Mouse (Mus musculus) hindbrain, postnatal 0 days (tissue): Measurements from ENCODE around the gene Epb41l2. TPM values are rescaled to one million over a fixed set of nuclear protein-coding genes. Genes with fewer than 3 reads are reported as not detected.

Source experiments
- ATAC-seq: fragments of 200-750 bp; cut with Nextera tagmentation; 2 replicates; pipeline ENCODE4 v1.8.0; 2017; ENCODE audit warnings: mild to moderate bottlenecking, moderate TSS enrichment, moderate library complexity
- DNase-seq: peaks from one replicate; pipeline ENCODE4 v3.0.0-alpha.2; 2015; ENCODE audit warnings: low spot score
- H3K27ac ChIP-seq: fragments of 300-500 bp; sonication (generic); 2 replicates; pipeline ENCODE4 v1.5.1; 2014; ENCODE audit warnings: mild to moderate bottlenecking
- H3K27me3 ChIP-seq: fragments of 300-500 bp; sonication (generic); 2 replicates; pipeline ENCODE4 v1.6.1; 2014; ENCODE audit warnings: low read length, mixed read lengths; ENCODE audit not compliant: insufficient read depth
- H3K36me3 ChIP-seq: fragments of 300-500 bp; sonication (generic); 2 replicates; pipeline ENCODE4 v1.6.1; 2014; ENCODE audit warnings: low read length, mixed read lengths; ENCODE audit not compliant: insufficient read depth
- H3K4me1 ChIP-seq: fragments of 300-500 bp; sonication (generic); 2 replicates; pipeline ENCODE4 v1.6.1; 2014; ENCODE audit warnings: antibody characterized with exemption, low read length, mixed read lengths; ENCODE audit not compliant: insufficient read depth
- H3K4me2 ChIP-seq: fragments of 300-500 bp; sonication (generic); 2 replicates; pipeline ENCODE4 v1.6.1; 2014; ENCODE audit warnings: low read depth, mild to moderate bottlenecking, low read length, moderate library complexity, mixed read lengths
- H3K4me3 ChIP-seq: fragments of 300-500 bp; sonication (generic); 2 replicates; pipeline ENCODE4 v1.5.1; 2014; ENCODE audit warnings: low read length
- H3K9ac ChIP-seq: fragments of 300-500 bp; sonication (generic); replicated peaks from 2 replicates; pipeline ENCODE4 v1.6.1; 2014; ENCODE audit warnings: mild to moderate bottlenecking, low read length, moderate library complexity, mixed read lengths
- H3K9me3 ChIP-seq: fragments of 300-500 bp; sonication (generic); 2 replicates; pipeline ENCODE4 v1.6.1; 2016; ENCODE audit warnings: low read length, mixed read lengths
- CTCF ChIP-seq: IDR thresholded peaks from 2 replicates; pipeline ENCODE4 v1.5.1; 2016; ENCODE audit warnings: antibody characterized with exemption, control low read depth, low read depth
- WGBS: fragments of 180-500 bp; shearing (Covaris S2); extraction: QIAGEN DNeasy Blood & Tissue Kit; methylation state at CpG from one replicate; pipeline ENCODE4 v1.1.7; 2014; 5-methylcytosine and 5-hydroxymethylcytosine counted together
- polyA plus RNA-seq: library from polyadenylated mRNA; unstranded; fragments of >200 nt; fragmentation: Nextera tagmentation; extraction: Ambion mirVana; gene quantifications from 2 replicates; pipeline ENCODE4 v1.2.1, GENCODE M21; 2015
- total RNA-seq: library from RNA; depleted of rRNA; stranded (reverse); fragments of >200 nt; gene quantifications from 2 replicates; pipeline ENCODE4 v1.2.3, GENCODE M21; 2014

Epb41l2 gene
- total and polyA plus RNA-seq, 2 experiments from 2014 or later, result 26.0 to 49.6 TPM

GRCm38 (mm10) chr10:25385811-25386580 lies 26.4 kb downstream of the Epb41l2 start:
- TF ChIP-seq CTCF, result 0 out of 2 replicates have a peak, but pooled peaks have one; percentile 5
- Histone ChIP-seq H3K9me3 (no peaks in the 10 kb centered on the region), H3K4me3 (no peak overlapping the region), H3K9ac (no peak overlapping the region), H3K4me2 (no peak overlapping the region), H3K4me1 (0 out of 2 replicates have a peak, but pooled peaks cover 8% of the 10 kb centered on the region), H3K27me3 (no peaks in the 10 kb centered on the region), H3K27ac (no peak overlapping the region), H3K36me3 (no peaks in the 10 kb centered on the region)
- WGBS, result 69% methylated on average over 13 of the region's 13 CpGs
- DNase-seq (no peak), ATAC-seq (no peak)

- Histone ChIP-seq H3K9me3 (no peaks in the 10 kb centered on the region), H3K4me2 (no peak overlapping the region)
- WGBS, result 76% methylated on average over 4 of the region's 4 CpGs
These were observed 27.3 kb downstream of the Epb41l2 start for GRCm38 (mm10) chr10:25386868-25387267.

GRCm38 (mm10) chr10:25387268-25387667 lies 27.7 kb downstream of the Epb41l2 start:
- H3K9ac ChIP-seq, result no peak overlapping the region
- H3K27ac ChIP-seq, result no peak overlapping the region
- no peaks in the 10 kb centered on the region for H3K27me3 ChIP-seq
- no peak for TF ChIP-seq CTCF
- no peaks in the 10 kb centered on the region for H3K9me3 ChIP-seq
- no peak overlapping the region for H3K4me3 ChIP-seq
- H3K36me3 ChIP-seq, result no peaks in the 10 kb centered on the region
- DNase-seq (no peak), ATAC-seq (no peak)
- no peak overlapping the region for H3K4me2 ChIP-seq
- 42% methylated on average over 4 of the region's 4 CpGs for WGBS
- 0 out of 2 replicates have a peak, but pooled peaks cover 8% of the 10 kb centered on the region for H3K4me1 ChIP-seq

More at GRCm38 (mm10) chr10:25386868-25387267, 27.3 kb downstream of the Epb41l2 start:
- H3K27me3 ChIP-seq, result no peaks in the 10 kb centered on the region
- H3K4me3 ChIP-seq, result no peak overlapping the region
- no peak for TF ChIP-seq CTCF
- ATAC-seq, result no peak
- DNase-seq, result no peak
- H3K4me1 ChIP-seq, result 0 out of 2 replicates have a peak, but pooled peaks cover 8% of the 10 kb centered on the region
- H3K27ac ChIP-seq, result no peak overlapping the region
- no peaks in the 10 kb centered on the region for H3K36me3 ChIP-seq
- no peak overlapping the region for H3K9ac ChIP-seq

GRCm38 (mm10) chr10:25392786-25393185 lies 33.2 kb downstream of the Epb41l2 start:
- no peaks in the 10 kb centered on the region for H3K9me3 ChIP-seq
- H3K27me3 ChIP-seq, result no peaks in the 10 kb centered on the region
- WGBS, result 88% methylated on average over 7 of the region's 7 CpGs
- no peaks in the 10 kb centered on the region for H3K36me3 ChIP-seq
- DNase-seq, result no peak
- H3K4me1 ChIP-seq, result no peaks in the 10 kb centered on the region
- H3K9ac ChIP-seq, result no peak overlapping the region
- no peak overlapping the region for H3K27ac ChIP-seq
- H3K4me3 ChIP-seq, result no peak overlapping the region
- TF ChIP-seq CTCF, result no peak
- H3K4me2 ChIP-seq, result no peak overlapping the region
- no peak for ATAC-seq

- no peak overlapping the region for H3K27ac ChIP-seq
- H3K9me3 ChIP-seq, result no peaks in the 10 kb centered on the region
- H3K36me3 ChIP-seq, result no peaks in the 10 kb centered on the region
- H3K4me1 ChIP-seq, result no peaks in the 10 kb centered on the region
- 78% methylated on average over 1 of the region's 1 CpGs for WGBS
- no peak for TF ChIP-seq CTCF
- H3K27me3 ChIP-seq, result no peaks in the 10 kb centered on the region
- no peak overlapping the region for H3K9ac ChIP-seq
- ATAC-seq (no peak), DNase-seq (no peak)
- H3K4me2 ChIP-seq, result no peak overlapping the region
- no peak overlapping the region for H3K4me3 ChIP-seq
These were observed 34.1 kb downstream of the Epb41l2 start for GRCm38 (mm10) chr10:25393721-25394120.

GRCm38 (mm10) chr10:25395236-25395886 lies 35.8 kb downstream of the Epb41l2 start:
- Histone ChIP-seq H3K36me3 (no peaks in the 10 kb centered on the region), H3K27ac (no peak overlapping the region), H3K4me1 (no peaks in the 10 kb centered on the region), H3K9ac (no peak overlapping the region), H3K4me2 (no peak overlapping the region), H3K9me3 (no peaks in the 10 kb centered on the region), H3K27me3 (no peaks in the 10 kb centered on the region), H3K4me3 (no peak overlapping the region)
- DNase-seq (no peak), ATAC-seq (no peak)
- 78% methylated on average over 5 of the region's 5 CpGs for WGBS
- TF ChIP-seq CTCF, result no peak
